Mouse (Mus musculus) activated CD4-positive, CD25-positive, alpha-beta regulatory T cell, adult 4 months (primary cell): ENCODE measurements around the gene Smad3. TPM values are rescaled to one million over a fixed set of nuclear protein-coding genes. Genes with fewer than 3 reads are reported as not detected.

ENCODE experiments used
- ATAC-seq: one replicate; pipeline ENCODE4 v1.8.0; 2017
- polyA plus RNA-seq, 2 experiments: library from polyadenylated mRNA; unstranded; fragments of 100-300 nt; shearing (Covaris generic); gene quantifications; one replicate each; pipeline ENCODE4 v1.2.1; 2017

Gene Smad3
- polyA plus RNA-seq, 2 experiments from 2014 or later, result 15.0 to 16.8 TPM

- ATAC-seq, result no peak
These were observed 95.0 kb downstream of the Smad3 start for GRCm38 (mm10) chr9:63662759-63663158.

- no peak for ATAC-seq
These were observed 97.1 kb downstream of the Smad3 start for GRCm38 (mm10) chr9:63660691-63661090.

GRCm38 (mm10) chr9:63660061-63660460 lies 97.7 kb downstream of the Smad3 start:
- ATAC-seq, result no peak

GRCm38 (mm10) chr9:63658970-63659371 lies 98.8 kb downstream of the Smad3 start:
- no peak for ATAC-seq

- ATAC-seq, result no peak
These were observed 99.4 kb downstream of the Smad3 start for GRCm38 (mm10) chr9:63658436-63658835.

- no peak for ATAC-seq
These were observed 100.6 kb downstream of the Smad3 start for GRCm38 (mm10) chr9:63657167-63657566.

GRCm38 (mm10) chr9:63655092-63655491 lies 102.7 kb downstream of the Smad3 start:
- no peak for ATAC-seq

GRCm38 (mm10) chr9:63654575-63654974 lies 103.2 kb downstream of the Smad3 start:
- no peak for ATAC-seq

- no peak for ATAC-seq
These were observed 104.1 kb downstream of the Smad3 start for GRCm38 (mm10) chr9:63653666-63654065.

- no peak for ATAC-seq
These were observed 106.2 kb downstream of the Smad3 start for GRCm38 (mm10) chr9:63651594-63651993.

GRCm38 (mm10) chr9:63650905-63651304 lies 106.9 kb downstream of the Smad3 start:
- ATAC-seq, result no peak

- no peak for ATAC-seq
These were observed 107.8 kb downstream of the Smad3 start for GRCm38 (mm10) chr9:63649841-63650545.

GRCm38 (mm10) chr9:63648520-63648918 lies 109.3 kb downstream of the Smad3 start:
- no peak for ATAC-seq

- no peak for ATAC-seq
These were observed 109.9 kb downstream of the Smad3 start for GRCm38 (mm10) chr9:63647581-63648519.

- ATAC-seq, result no peak
These were observed 112.7 kb downstream of the Smad3 start for GRCm38 (mm10) chr9:63645084-63645483.

GRCm38 (mm10) chr9:63644011-63644410 lies 113.8 kb downstream of the Smad3 start:
- no peak for ATAC-seq

- no peak for ATAC-seq
These were observed 115.7 kb downstream of the Smad3 start for GRCm38 (mm10) chr9:63641983-63642646.

GRCm38 (mm10) chr9:63636113-63636512 lies 121.7 kb downstream of the Smad3 start:
- no peak for ATAC-seq

- ATAC-seq, result no peak
These were observed 124.5 kb downstream of the Smad3 start for GRCm38 (mm10) chr9:63633334-63633733.

- ATAC-seq, result no peak
These were observed 124.9 kb downstream of the Smad3 start for GRCm38 (mm10) chr9:63632924-63633323.

GRCm38 (mm10) chr9:63632045-63632444 lies 125.7 kb downstream of the Smad3 start:
- no peak for ATAC-seq

GRCm38 (mm10) chr9:63625090-63625756 lies 132.6 kb downstream of the Smad3 start:
- ATAC-seq, result no peak
